Mouse (Mus musculus) heart, embryonic 16.5 days (tissue): Measurements from ENCODE around the gene Phldb2. TPM values are rescaled to one million over a fixed set of nuclear protein-coding genes. Genes with fewer than 3 reads are reported as not detected.

Experiments used
- ATAC-seq: fragments of 200-750 bp; cut with Nextera tagmentation; replicated peaks from 2 replicates; pipeline ENCODE4 v1.8.0; 2017; ENCODE audit warnings: moderate number of reproducible peaks; ENCODE audit not compliant: insufficient read depth, low FRiP score; ENCODE audit errors: extremely low read depth
- H3K27ac ChIP-seq: fragments of 300-500 bp; sonication (generic); 2 replicates; pipeline ENCODE4 v1.5.1; 2014; ENCODE audit warnings: mild to moderate bottlenecking, low read length, control low read depth, moderate library complexity
- H3K27me3 ChIP-seq: fragments of 300-500 bp; sonication (generic); 2 replicates; pipeline ENCODE4 v1.6.1; 2014; ENCODE audit warnings: low read length, mixed read lengths; ENCODE audit not compliant: control insufficient read depth, insufficient read depth
- H3K36me3 ChIP-seq: fragments of 300-500 bp; sonication (generic); 2 replicates; pipeline ENCODE4 v1.6.1; 2014; ENCODE audit not compliant: control insufficient read depth, insufficient read depth
- H3K4me1 ChIP-seq: fragments of 300-500 bp; sonication (generic); 2 replicates; pipeline ENCODE4 v1.6.1; 2014; ENCODE audit warnings: low read length, mixed read lengths; ENCODE audit not compliant: control insufficient read depth, insufficient read depth
- H3K4me2 ChIP-seq: fragments of 300-500 bp; sonication (generic); 2 replicates; pipeline ENCODE4 v1.6.1; 2014; ENCODE audit warnings: low read depth, mild to moderate bottlenecking, control low read depth, low read length
- H3K4me3 ChIP-seq: fragments of 300-500 bp; sonication (generic); 2 replicates; pipeline ENCODE4 v1.5.1; 2014; ENCODE audit warnings: mild to moderate bottlenecking, control low read depth, low read length
- H3K9ac ChIP-seq: fragments of 300-500 bp; sonication (generic); 2 replicates; pipeline ENCODE4 v1.6.1; 2014; ENCODE audit warnings: low read length, control low read depth
- H3K9me3 ChIP-seq: fragments of 300-500 bp; sonication (generic); replicated peaks from 2 replicates; pipeline ENCODE4 v1.6.1; 2016; ENCODE audit warnings: low read length; ENCODE audit not compliant: control insufficient read depth
- WGBS: fragments of 180-500 bp; shearing (Covaris S2); extraction: QIAGEN DNeasy Blood & Tissue Kit; methylation state at CpG from one replicate; pipeline ENCODE4 v1.1.7; 2014; 5-methylcytosine and 5-hydroxymethylcytosine counted together
- polyA plus RNA-seq: library from polyadenylated mRNA; unstranded; fragments of >200 nt; fragmentation: Nextera tagmentation; extraction: Ambion mirVana; gene quantifications from 2 replicates; pipeline ENCODE4 v1.2.1, GENCODE M21; 2015

Phldb2 gene
- polyA plus RNA-seq, 1 experiment from 2014 or later = 38.3 TPM

DNA sequence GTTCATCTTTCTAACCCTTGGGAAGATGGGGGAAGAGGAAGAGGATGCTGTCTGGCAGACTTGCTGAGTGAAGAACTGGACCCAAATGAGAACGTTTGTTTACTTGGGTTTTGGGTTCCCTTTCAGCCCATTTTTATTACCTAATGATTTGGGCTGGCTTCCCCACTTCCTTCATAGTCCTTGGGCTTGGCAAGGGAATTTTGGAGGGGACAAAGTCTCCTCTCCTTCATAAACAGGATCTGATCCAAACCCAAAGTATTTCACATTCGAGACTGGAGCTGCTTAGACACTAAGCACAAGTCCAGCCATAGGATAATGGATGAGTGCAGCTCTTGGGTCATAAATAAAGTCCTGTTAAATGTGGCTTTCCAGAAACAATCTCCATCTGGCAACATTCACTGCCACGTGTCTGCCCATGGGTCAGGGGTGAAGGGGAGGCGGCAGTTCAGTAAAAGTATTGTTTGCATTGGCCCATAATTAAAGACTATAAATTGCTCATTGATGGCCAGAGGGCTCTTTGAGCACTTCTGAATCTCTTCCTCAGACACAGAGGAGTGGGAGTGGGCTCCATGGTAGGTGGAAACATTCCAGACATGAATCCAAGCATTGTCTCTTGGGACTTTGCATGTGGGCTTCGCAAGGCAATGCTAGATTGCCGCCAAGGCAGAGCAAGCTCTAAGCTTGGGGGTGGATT, 29.5 kb downstream of the Phldb2 start:
- 61% methylated on average over 6 of the region's 6 CpGs for WGBS
- H3K9me3 ChIP-seq = no peaks in the 10 kb centered on the region
- H3K4me2 ChIP-seq = no peak overlapping the region
- no peaks in the 10 kb centered on the region for H3K27me3 ChIP-seq
- H3K9ac ChIP-seq = no peak overlapping the region
- peaks cover 9% of the 10 kb centered on the region for H3K4me1 ChIP-seq
- H3K27ac ChIP-seq = no peak overlapping the region
- no peak overlapping the region for H3K4me3 ChIP-seq
- H3K36me3 ChIP-seq = no peaks in the 10 kb centered on the region
- no peak for ATAC-seq

DNA sequence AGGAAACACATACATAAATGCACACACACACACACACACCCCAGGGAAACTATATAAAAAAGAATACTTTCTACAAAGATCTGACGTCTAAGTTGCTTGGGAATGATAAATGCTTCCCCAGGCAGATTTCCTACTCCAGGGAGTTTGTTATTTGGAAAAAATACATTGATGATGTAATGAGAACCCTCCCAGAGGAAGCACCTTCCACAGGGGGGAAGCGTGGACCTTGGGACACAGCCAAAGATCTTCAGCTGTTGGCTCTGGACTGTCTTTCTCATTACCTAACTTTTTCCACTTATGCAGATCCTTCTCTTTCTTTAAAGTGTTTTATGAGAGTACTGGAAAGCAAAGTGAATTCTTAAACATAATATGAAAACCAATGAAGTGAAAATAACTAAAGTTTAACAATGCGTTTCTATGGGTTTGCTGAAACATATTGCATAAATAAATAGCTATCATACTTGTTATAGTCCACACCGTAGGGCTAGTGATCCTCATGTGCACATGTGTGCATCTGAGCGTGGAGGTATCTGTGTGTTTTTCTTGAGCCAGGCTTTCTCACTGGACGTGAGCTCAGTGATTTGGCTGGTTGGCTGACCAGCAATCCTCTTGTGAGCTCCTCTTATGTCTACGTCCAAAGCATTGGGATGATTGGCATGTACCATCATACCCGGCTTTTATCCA, 30.7 kb downstream of the Phldb2 start:
- 53% methylated on average over 8 of the region's 8 CpGs for WGBS
- no peaks in the 10 kb centered on the region for H3K27me3 ChIP-seq
- H3K4me1 ChIP-seq = peaks cover 7% of the 10 kb centered on the region
- H3K4me3 ChIP-seq = no peak overlapping the region
- no peak overlapping the region for H3K9ac ChIP-seq
- H3K27ac ChIP-seq = peak overlapping the region; percentile 56
- peak; percentile 65; the same call in 1 of the 2 replicates for ATAC-seq
- H3K9me3 ChIP-seq = no peaks in the 10 kb centered on the region
- no peak overlapping the region for H3K4me2 ChIP-seq
- H3K36me3 ChIP-seq = no peaks in the 10 kb centered on the region

- Histone ChIP-seq H3K27ac (no peak overlapping the region), H3K4me2 (no peak overlapping the region), H3K9ac (no peak overlapping the region), H3K36me3 (no peaks in the 10 kb centered on the region), H3K4me3 (no peak overlapping the region), H3K27me3 (no peaks in the 10 kb centered on the region), H3K9me3 (no peaks in the 10 kb centered on the region), H3K4me1 (peaks cover 3% of the 10 kb centered on the region)
- ATAC-seq = no peak
- WGBS = 64% methylated on average over 8 of the region's 8 CpGs
Measured at GRCm38 (mm10) chr16:45919572-45919971, 33.8 kb downstream of the Phldb2 start.

- 75% methylated on average over 8 of the region's 8 CpGs for WGBS
- Histone ChIP-seq H3K4me3 (no peak overlapping the region), H3K4me2 (no peak overlapping the region), H3K27me3 (no peaks in the 10 kb centered on the region), H3K4me1 (no peaks in the 10 kb centered on the region), H3K36me3 (no peaks in the 10 kb centered on the region), H3K9ac (no peak overlapping the region), H3K27ac (no peak overlapping the region), H3K9me3 (no peaks in the 10 kb centered on the region)
- ATAC-seq = no peak
Measured at GRCm38 (mm10) chr16:45903595-45903994, 49.8 kb downstream of the Phldb2 start.

DNA sequence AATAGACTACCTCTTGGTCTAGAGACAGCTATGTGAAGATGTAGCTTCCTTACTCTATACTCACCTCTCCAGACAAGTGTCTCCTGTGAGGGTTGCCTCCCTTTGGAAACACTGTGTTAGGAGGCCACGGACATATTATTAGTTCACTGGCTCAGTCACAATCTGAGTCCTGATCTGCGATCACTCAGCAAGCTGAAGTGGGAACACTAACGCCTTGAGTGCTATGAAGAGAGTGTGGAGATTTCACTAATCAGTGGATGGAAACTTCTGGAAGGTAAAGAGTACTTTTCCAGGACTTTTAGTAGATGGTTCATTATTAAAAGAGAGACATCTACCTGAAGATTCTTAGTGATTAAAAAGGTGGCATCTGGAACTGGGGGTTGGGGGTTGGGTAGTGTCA, 54.9 kb downstream of the Phldb2 start:
- ATAC-seq = no peak
- Histone ChIP-seq H3K9me3 (no peaks in the 10 kb centered on the region), H3K9ac (no peak overlapping the region), H3K36me3 (no peaks in the 10 kb centered on the region), H3K4me2 (no peak overlapping the region), H3K27me3 (no peaks in the 10 kb centered on the region), H3K4me3 (no peak overlapping the region), H3K27ac (no peak overlapping the region), H3K4me1 (peaks cover 6% of the 10 kb centered on the region)
- WGBS = 60% methylated on average over 3 of the region's 3 CpGs

DNA sequence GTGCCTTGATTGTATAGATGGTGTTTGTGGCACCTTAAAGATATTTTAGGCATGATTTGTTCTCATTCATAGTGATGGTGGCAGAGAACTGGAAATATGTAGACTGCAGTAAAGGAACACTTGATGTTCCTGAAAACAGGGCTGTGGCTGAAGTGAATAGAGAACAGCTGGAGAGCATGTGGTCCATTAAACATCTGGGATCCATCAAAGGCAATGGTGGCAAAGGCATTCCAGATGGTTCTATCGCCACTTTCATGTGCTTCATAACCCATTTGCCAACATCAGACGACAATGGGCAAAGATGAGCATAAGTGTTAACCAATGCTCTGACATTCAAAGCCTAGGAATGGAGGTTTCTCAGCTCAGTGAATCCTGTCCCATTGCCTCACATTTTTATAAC, 56.8 kb downstream of the Phldb2 start:
- H3K36me3 ChIP-seq = no peaks in the 10 kb centered on the region
- H3K27ac ChIP-seq = no peak overlapping the region
- no peaks in the 10 kb centered on the region for H3K27me3 ChIP-seq
- no peaks in the 10 kb centered on the region for H3K9me3 ChIP-seq
- H3K9ac ChIP-seq = no peak overlapping the region
- peaks cover 16% of the 10 kb centered on the region for H3K4me1 ChIP-seq
- ATAC-seq = no peak
- H3K4me2 ChIP-seq = no peak overlapping the region
- H3K4me3 ChIP-seq = no peak overlapping the region
- WGBS = 70% methylated on average over 2 of the region's 2 CpGs

- H3K27ac ChIP-seq = no peak overlapping the region
- peaks cover 16% of the 10 kb centered on the region for H3K4me1 ChIP-seq
- H3K36me3 ChIP-seq = no peaks in the 10 kb centered on the region
- H3K4me3 ChIP-seq = no peak overlapping the region
- H3K4me2 ChIP-seq = no peak overlapping the region
- H3K27me3 ChIP-seq = no peaks in the 10 kb centered on the region
- no peak for ATAC-seq
- no peaks in the 10 kb centered on the region for H3K9me3 ChIP-seq
- WGBS = 63% methylated on average over 5 of the region's 5 CpGs
- no peak overlapping the region for H3K9ac ChIP-seq
Measured at GRCm38 (mm10) chr16:45894998-45895397, 58.4 kb downstream of the Phldb2 start.

GRCm38 (mm10) chr16:45893796-45894195, 59.6 kb downstream of the Phldb2 start:
- Histone ChIP-seq H3K4me1 (peaks cover 16% of the 10 kb centered on the region), H3K4me2 (no peak overlapping the region), H3K9me3 (no peaks in the 10 kb centered on the region), H3K4me3 (no peak overlapping the region), H3K36me3 (no peaks in the 10 kb centered on the region), H3K27ac (no peak overlapping the region), H3K9ac (no peak overlapping the region), H3K27me3 (no peaks in the 10 kb centered on the region)
- WGBS = 78% methylated on average over 2 of the region's 2 CpGs
- ATAC-seq = no peak

DNA sequence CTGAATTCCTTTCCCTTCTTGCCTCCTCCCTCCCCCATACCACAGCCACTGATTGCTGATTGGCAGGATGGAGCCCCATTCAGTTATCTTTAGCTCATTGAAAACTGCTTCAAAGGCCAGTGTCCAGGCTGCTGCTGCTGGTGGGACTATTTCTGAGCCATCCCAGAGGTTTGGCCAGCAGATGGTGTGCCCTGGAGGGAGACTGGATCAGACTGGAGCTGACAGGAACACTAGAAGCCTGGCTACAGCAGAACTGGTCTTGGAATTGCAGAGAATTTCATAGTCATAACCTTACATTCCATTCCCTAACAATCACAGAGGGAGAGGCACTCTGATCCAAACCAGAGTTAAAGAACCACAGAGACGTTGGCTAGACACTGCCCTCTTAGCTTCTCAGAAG, 60.5 kb downstream of the Phldb2 start:
- Histone ChIP-seq H3K4me1 (peaks cover 16% of the 10 kb centered on the region), H3K9ac (no peak overlapping the region), H3K36me3 (no peaks in the 10 kb centered on the region), H3K4me3 (no peak overlapping the region), H3K27me3 (no peaks in the 10 kb centered on the region), H3K9me3 (no peaks in the 10 kb centered on the region), H3K27ac (peak overlapping the region; percentile 12), H3K4me2 (no peak overlapping the region)
- 27% methylated on average over 1 of the region's 1 CpGs for WGBS
- peak; percentile 84 for ATAC-seq
